Comparison of ENCODE assay signal across 9 mouse cellular contexts in the genomic region with DNA sequence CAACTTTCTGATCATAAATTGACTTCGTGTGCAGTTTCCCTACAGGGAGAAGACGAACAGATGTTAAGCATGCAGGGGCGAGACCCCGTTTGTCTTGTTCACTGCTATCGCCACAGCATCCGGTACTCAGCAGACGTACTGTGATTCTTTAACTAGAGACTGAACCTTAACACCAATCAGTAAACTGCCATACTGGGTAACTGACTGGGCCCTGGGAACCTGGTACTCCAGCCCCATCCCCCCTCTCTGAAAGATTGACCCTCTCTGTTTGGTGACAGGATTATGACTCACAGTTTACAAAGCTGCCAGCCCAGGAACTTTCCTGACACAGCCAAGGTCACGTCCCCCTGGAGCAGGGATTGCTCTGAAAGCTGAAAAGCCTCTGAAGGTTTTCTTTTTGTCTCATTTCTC. TPM values are rescaled to one million over a fixed set of nuclear protein-coding genes. Genes with fewer than 3 reads are reported as not detected.
DNase-seq lines count a peak whose midpoint lies in the region; ATAC-seq and TF ChIP-seq lines count a peak whose summit lies in the region.
"Had no signal": no experiment of that assay in that cellular context is flagged by ENCODE, and none has a peak within 500 bp of the region (broad histone marks: within the 10 kb centered on the region; RNA-seq: fewer than 3 reads in every experiment).

No protein-coding gene starts in this region.

- peak; percentile 48; the same call in 1 of the 2 replicates for ATAC-seq in forebrain, embryonic 15.5 days (replicated peaks)
- 0 out of 2 replicates have a peak, but pooled peaks have one; percentile 53 for ATAC-seq in hindbrain, embryonic 11.5 days (ENCODE audit: low FRiP score)
- ATAC-seq in limb, embryonic 14.5 days (ENCODE audit: low FRiP score, low read depth), result no peak
- ATAC-seq in megakaryocyte-erythroid progenitor cell, adult 5-6 weeks (replicated peaks; ENCODE audit: low FRiP score, low TSS enrichment, poor library complexity, severe bottlenecking), result no peak

- H3K4me3 ChIP-seq in bone marrow macrophage, adult 2 months (ENCODE audit: insufficient read depth, low read length), result peak overlapping the region; percentile 38
- no peak overlapping the region for H3K4me3 ChIP-seq in forebrain, embryonic 15.5 days
- no peak overlapping the region for H3K4me3 ChIP-seq in hindbrain, embryonic 11.5 days (ENCODE audit: low read depth, low read length)
- 0 out of 2 replicates have a peak overlapping the region, but pooled peaks have one; percentile 8 for H3K4me3 ChIP-seq in limb, embryonic 14.5 days (replicated peaks; ENCODE audit: low read length)
- no peak overlapping the region for H3K4me3 ChIP-seq in myocyte
- H3K4me3 ChIP-seq: erythroblast, embryonic 14.5 days had no signal

- H3K79me2 ChIP-seq in myocyte (ENCODE audit: control insufficient read depth, insufficient read depth), result no peaks in the 10 kb centered on the region

- no peaks in the 10 kb centered on the region for H3K4me1 ChIP-seq in bone marrow macrophage, adult 2 months (ENCODE audit: control insufficient read depth, insufficient read depth, low read length)
- H3K4me1 ChIP-seq in forebrain, embryonic 15.5 days, result peaks cover 17% of the 10 kb centered on the region
- H3K4me1 ChIP-seq in hindbrain, embryonic 11.5 days (replicated peaks; ENCODE audit: control insufficient read depth, insufficient read depth, low read length), result no peaks in the 10 kb centered on the region
- no peaks in the 10 kb centered on the region for H3K4me1 ChIP-seq in limb, embryonic 14.5 days (ENCODE audit: control insufficient read depth, insufficient read depth, low read length)

- H3K27me3 ChIP-seq in forebrain, embryonic 15.5 days, result no peaks in the 10 kb centered on the region
- H3K27me3 ChIP-seq in hindbrain, embryonic 11.5 days (ENCODE audit: control insufficient read depth, insufficient read depth, low read length), result no peaks in the 10 kb centered on the region
- H3K27me3 ChIP-seq in limb, embryonic 14.5 days (ENCODE audit: control insufficient read depth, insufficient read depth, low read length), result no peaks in the 10 kb centered on the region
- no peaks in the 10 kb centered on the region for H3K27me3 ChIP-seq in myocyte (ENCODE audit: control insufficient read depth, insufficient read depth, insufficient read length)

- no peaks in the 10 kb centered on the region for H3K9me3 ChIP-seq in forebrain, embryonic 15.5 days
- H3K9me3 ChIP-seq in hindbrain, embryonic 11.5 days (ENCODE audit: control insufficient read depth, low read length), result no peaks in the 10 kb centered on the region
- no peaks in the 10 kb centered on the region for H3K9me3 ChIP-seq in limb, embryonic 14.5 days (ENCODE audit: control insufficient read depth, low read length)

- H3ac ChIP-seq in myocyte (ENCODE audit: control insufficient read depth, insufficient read length), result no peak overlapping the region

- no peak overlapping the region for H3K27ac ChIP-seq in bone marrow macrophage, adult 2 months (ENCODE audit: insufficient read depth, low read depth, low read length)
- no peak overlapping the region for H3K27ac ChIP-seq in forebrain, embryonic 15.5 days (replicated peaks)
- no peak overlapping the region for H3K27ac ChIP-seq in hindbrain, embryonic 11.5 days (ENCODE audit: low read depth, low read length)
- no peak overlapping the region for H3K27ac ChIP-seq in limb, embryonic 14.5 days (replicated peaks; ENCODE audit: low read depth, low read length)

- TF ChIP-seq CTCF in bone marrow macrophage, adult 2 months (IDR thresholded peaks at IDR 0.05; ENCODE audit: low read depth, low read length), result no peak

- peak overlapping the region; percentile 17 for H3K4me2 ChIP-seq in forebrain, embryonic 15.5 days (replicated peaks)
- no peak overlapping the region for H3K4me2 ChIP-seq in hindbrain, embryonic 11.5 days (replicated peaks; ENCODE audit: low read depth, low read length)
- H3K4me2 ChIP-seq in limb, embryonic 14.5 days (replicated peaks; ENCODE audit: low read depth, low read length, severe bottlenecking), result peak overlapping the region; percentile 35; the same call in 1 of the 2 replicates
- H3K4me2 ChIP-seq in myocyte (ENCODE audit: low read depth), result peak overlapping the region; percentile 86

- H3K9ac ChIP-seq in forebrain, embryonic 15.5 days (replicated peaks), result no peak overlapping the region
- H3K9ac ChIP-seq in hindbrain, embryonic 11.5 days (ENCODE audit: low read depth, low read length), result no peak overlapping the region
- 0 out of 2 replicates have a peak overlapping the region, but pooled peaks have one; percentile 4 for H3K9ac ChIP-seq in limb, embryonic 14.5 days (ENCODE audit: low read depth, low read length, severe bottlenecking)

- WGBS in forebrain, embryonic 15.5 days, result 11% methylated on average over 8 of the region's 8 CpGs
- 34% methylated on average over 8 of the region's 8 CpGs for WGBS in hindbrain, embryonic 11.5 days
- 6% methylated on average over 8 of the region's 8 CpGs for WGBS in limb, embryonic 14.5 days

- TF ChIP-seq POLR2A in bone marrow macrophage, adult 2 months (IDR thresholded peaks at IDR 0.05; ENCODE audit: borderline replicate concordance, low read depth, low read length), result no peak
- TF ChIP-seq POLR2A in limb, embryonic 14.5 days (IDR thresholded peaks at IDR 0.05; ENCODE audit: borderline replicate concordance, extremely low read depth, insufficient read depth, insufficient read length), result no peak
- TF ChIP-seq POLR2A in myocyte (IDR thresholded peaks at IDR 0.05; ENCODE audit: insufficient read length, low read depth), result no peak

- no peaks in the 10 kb centered on the region for H3K36me3 ChIP-seq in forebrain, embryonic 15.5 days
- H3K36me3 ChIP-seq in hindbrain, embryonic 11.5 days (ENCODE audit: control insufficient read depth, insufficient read depth, low read length), result no peaks in the 10 kb centered on the region
- H3K36me3 ChIP-seq in limb, embryonic 14.5 days (ENCODE audit: control insufficient read depth, insufficient read depth, low read length), result no peaks in the 10 kb centered on the region
- H3K36me3 ChIP-seq in myocyte (ENCODE audit: control insufficient read depth, insufficient read depth), result no peaks in the 10 kb centered on the region

- DNase-seq in hindbrain, embryonic 11.5 days (ENCODE audit: low spot score), result peak; percentile 50
- no peak for DNase-seq in limb, embryonic 14.5 days (ENCODE audit: low spot score)
- no peak for DNase-seq in spleen, postnatal 36 days (ENCODE audit: low spot score in 2 of 2)
- DNase-seq in spleen, adult 18-20 months, result no peak

TF ChIP-seq in myocyte, 11 proteins besides CTCF, POLR2A, EP300 and RAD21:
- TF ChIP-seq REST (IDR thresholded peaks at IDR 0.05; ENCODE audit: insufficient read depth, insufficient read length), result no peak
- no peak for TF ChIP-seq TCF3 (IDR thresholded peaks at IDR 0.05; ENCODE audit: insufficient read length, low read depth)
- TF ChIP-seq MYOD1 (IDR thresholded peaks at IDR 0.05; ENCODE audit: control insufficient read depth in 1 of 3, insufficient read length in 2 of 3, low read depth in 2 of 3), result no peak
- TF ChIP-seq POLR2AphosphoS2 (IDR thresholded peaks at IDR 0.05; ENCODE audit: insufficient read length, low read depth), result no peak
- TF ChIP-seq USF1 (IDR thresholded peaks at IDR 0.05; ENCODE audit: low read depth), result no peak
- TF ChIP-seq E2F4 (IDR thresholded peaks at IDR 0.05; ENCODE audit: insufficient read depth), result no peak
- TF ChIP-seq SRF (IDR thresholded peaks at IDR 0.05; ENCODE audit: control insufficient read depth, insufficient read length, low read depth), result no peak
- TF ChIP-seq TCF12 (IDR thresholded peaks at IDR 0.05; ENCODE audit: insufficient read depth, poor library complexity, severe bottlenecking), result no peak
- no peak for TF ChIP-seq CEBPB (IDR thresholded peaks at IDR 0.05; ENCODE audit: insufficient read depth, poor library complexity, severe bottlenecking)
- no peak for TF ChIP-seq MYOG (IDR thresholded peaks at IDR 0.05; ENCODE audit: control insufficient read depth in 1 of 3, insufficient read depth in 1 of 3, insufficient read length in 2 of 3, low read depth in 2 of 3)
- no peak for TF ChIP-seq MAX (IDR thresholded peaks at IDR 0.05; ENCODE audit: low read depth)

RNA-seq across cellular contexts. Expression of gene Kcnv2, which starts 42.1 kb away (rescaled TPM):
- polyA plus RNA-seq in bone marrow macrophage, adult 2 months (2012; ENCODE audit: insufficient read depth, insufficient read length, missing spikeins), result not detected in 2 replicates
- 0.04 TPM in 2 replicates for polyA plus RNA-seq in forebrain, embryonic 15.5 days (2015; fragmentation: Nextera tagmentation; extraction: Ambion mirVana)
- 0.05 and 0.08 TPM in 2 replicates for polyA plus RNA-seq in hindbrain, embryonic 11.5 days (2014; fragmentation: Nextera tagmentation; extraction: Ambion mirVana)
- 0.01 and 0.03 TPM in 2 replicates for polyA plus RNA-seq in limb, embryonic 14.5 days (2012; rRNA removed)
- not detected in 2 replicates for polyA plus RNA-seq in limb, embryonic 14.5 days (2014; fragmentation: Nextera tagmentation; extraction: Ambion mirVana)
- not detected for polyA plus RNA-seq in myocyte (2012; fragmentation: generic; extraction: Trizol)
- not detected in 2 replicates for total RNA-seq in megakaryocyte-erythroid progenitor cell, adult 5-6 weeks (2014; fragmentation: Nextera tagmentation)
- total RNA-seq in megakaryocyte-erythroid progenitor cell, adult 5-6 weeks (2017), result not detected in 2 replicates
- polyA plus RNA-seq: erythroblast, embryonic 14.5 days had no signal

Comparison
In these comparisons a context has a peak if more than half of its experiments do, and no peak if none do; other contexts are left out.
1. H3K4me3 ChIP-seq: peak in bone marrow macrophage, adult 2 months (single experiment) and limb, embryonic 14.5 days (single experiment); none in forebrain, embryonic 15.5 days (single experiment), hindbrain, embryonic 11.5 days (single experiment) and myocyte (single experiment).
2. ATAC-seq: peak in forebrain, embryonic 15.5 days (single experiment) and hindbrain, embryonic 11.5 days (single experiment); none in limb, embryonic 14.5 days (single experiment) and megakaryocyte-erythroid progenitor cell, adult 5-6 weeks (single experiment).